Mouse (Mus musculus) cortical plate, adult 2 months (tissue): ENCODE data around the gene Mrpl20.

ENCODE experiments used
- CTCF ChIP-seq: fragments of 200-500 bp; IDR thresholded peaks from 2 replicates; pipeline ENCODE4 v1.5.1; 2011; ENCODE audit warnings: mild to moderate bottlenecking, control low read depth, low read length; ENCODE audit not compliant: insufficient read depth; ENCODE audit errors: extremely low read depth
- POLR2A ChIP-seq: fragments of 200-500 bp; IDR thresholded peaks from 2 replicates; pipeline ENCODE4 v1.6.1; 2011; ENCODE audit warnings: mild to moderate bottlenecking, low read length, control low read depth; ENCODE audit not compliant: insufficient read depth; ENCODE audit errors: extremely low read depth

DNA sequence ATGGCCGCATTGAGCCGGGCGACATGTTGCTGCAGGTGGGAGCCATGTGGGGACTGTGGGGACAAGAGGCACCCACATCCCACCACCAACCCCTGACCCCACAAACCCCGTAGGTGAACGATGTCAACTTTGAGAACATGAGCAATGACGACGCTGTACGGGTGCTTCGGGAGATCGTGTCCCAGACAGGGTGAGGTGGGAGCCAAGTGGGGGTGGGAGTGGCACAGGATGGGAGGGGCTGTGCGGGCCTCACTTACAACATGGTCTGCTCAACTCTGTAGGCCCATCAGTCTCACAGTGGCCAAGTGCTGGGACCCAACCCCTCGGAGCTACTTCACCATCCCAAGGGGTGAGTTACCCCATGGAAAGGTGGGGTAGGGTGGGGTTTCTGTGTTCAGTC, 52.3 kb downstream of the Mrpl20 start:
- no peak for TF ChIP-seq CTCF
- no peak for TF ChIP-seq POLR2A
